Mouse (Mus musculus) lung, postnatal 4 days (tissue): Measurements from ENCODE around the gene Hcls1.

ENCODE experiments used
- DNase-seq, 2 experiments: peaks; one replicate each; pipeline ENCODE4 v3.0.0; 2021

Hcls1 gene

DNA sequence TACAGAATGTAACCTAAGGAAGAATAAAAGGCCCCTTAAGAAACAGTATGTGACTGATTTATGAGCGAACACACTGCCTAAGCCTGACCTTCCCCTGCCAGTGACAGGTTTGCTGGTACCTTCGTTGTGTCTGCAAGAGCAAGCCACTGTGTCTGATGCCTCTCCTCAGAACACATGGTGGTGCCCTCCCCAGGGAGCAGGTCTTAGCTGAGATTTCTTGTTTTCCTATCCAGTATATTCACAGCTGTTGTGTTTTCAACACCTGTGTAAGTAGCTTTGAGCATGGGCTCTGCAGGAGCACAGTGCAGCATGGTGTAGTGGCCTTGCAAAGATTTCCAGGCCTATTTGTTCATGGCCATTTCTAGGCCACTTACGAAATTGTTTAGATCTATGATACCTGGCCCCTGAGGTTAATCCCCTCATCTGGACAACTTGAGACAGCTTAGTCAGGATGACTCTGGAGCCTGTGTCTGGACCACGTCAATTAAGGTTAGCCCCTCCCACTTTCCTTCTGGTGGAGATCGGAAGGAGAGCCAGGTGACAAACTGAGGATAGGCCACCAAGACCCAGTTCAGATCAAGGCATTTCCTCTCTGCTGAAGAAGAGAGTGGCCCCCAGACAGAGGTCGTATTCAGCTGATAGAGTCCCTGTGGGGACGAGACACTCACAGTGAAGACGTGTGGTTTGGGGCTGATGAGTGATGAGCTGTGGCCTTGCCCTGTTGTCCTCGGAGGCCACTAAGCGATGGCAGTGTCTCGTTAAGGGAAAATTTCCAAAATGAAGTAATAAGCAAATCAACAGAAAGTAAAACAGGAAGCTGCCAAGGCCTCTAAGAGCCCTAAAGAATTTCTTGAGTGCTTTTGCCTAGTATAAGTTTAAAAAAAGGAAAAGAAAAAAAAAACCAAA, 4.3 kb upstream of the Hcls1 start:
- DNase-seq, result no peak

GRCm38 (mm10) chr16:36931381-36931780, 3.4 kb upstream of the Hcls1 start:
- DNase-seq, result no peak

DNA sequence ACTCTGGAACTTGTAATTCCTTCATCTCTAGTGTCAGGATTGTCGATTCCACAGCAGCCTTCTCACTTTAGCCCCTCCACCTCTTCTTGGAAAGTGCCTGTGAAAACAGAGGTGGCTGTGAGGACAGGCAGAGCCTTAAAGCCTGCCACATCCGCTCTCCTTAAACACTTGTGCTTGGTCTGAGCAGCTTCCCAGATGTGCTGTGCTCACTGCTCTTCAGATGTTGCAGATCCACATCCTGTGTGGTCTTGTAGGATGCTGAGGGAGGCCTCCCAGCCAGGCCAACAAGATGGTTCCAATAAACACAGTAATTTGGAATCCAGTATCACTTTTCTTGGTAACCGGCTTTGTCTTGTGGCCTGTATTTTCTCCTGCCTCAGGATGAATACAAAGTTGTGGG, 2.8 kb upstream of the Hcls1 start:
- no peak for DNase-seq

DNA sequence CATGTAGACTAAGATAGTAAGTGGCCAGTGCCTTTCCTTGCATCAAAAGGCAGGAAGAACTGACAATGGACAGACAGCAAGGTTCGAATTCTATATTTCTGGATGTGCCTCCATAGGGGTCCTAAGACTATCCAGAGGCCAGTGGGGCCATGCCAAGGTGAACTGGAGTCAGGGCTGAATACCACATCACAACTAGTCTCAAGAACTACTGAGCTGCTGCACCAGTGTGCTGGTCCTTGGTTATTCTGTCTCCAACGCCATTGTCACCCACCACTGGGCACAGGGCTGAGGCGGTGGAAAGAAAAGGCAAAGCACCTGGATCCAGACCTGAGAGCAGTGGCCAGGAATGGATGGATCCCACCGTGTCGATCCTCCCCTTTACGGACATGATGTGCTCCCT, 2.2 kb upstream of the Hcls1 start:
- no peak for DNase-seq

DNA sequence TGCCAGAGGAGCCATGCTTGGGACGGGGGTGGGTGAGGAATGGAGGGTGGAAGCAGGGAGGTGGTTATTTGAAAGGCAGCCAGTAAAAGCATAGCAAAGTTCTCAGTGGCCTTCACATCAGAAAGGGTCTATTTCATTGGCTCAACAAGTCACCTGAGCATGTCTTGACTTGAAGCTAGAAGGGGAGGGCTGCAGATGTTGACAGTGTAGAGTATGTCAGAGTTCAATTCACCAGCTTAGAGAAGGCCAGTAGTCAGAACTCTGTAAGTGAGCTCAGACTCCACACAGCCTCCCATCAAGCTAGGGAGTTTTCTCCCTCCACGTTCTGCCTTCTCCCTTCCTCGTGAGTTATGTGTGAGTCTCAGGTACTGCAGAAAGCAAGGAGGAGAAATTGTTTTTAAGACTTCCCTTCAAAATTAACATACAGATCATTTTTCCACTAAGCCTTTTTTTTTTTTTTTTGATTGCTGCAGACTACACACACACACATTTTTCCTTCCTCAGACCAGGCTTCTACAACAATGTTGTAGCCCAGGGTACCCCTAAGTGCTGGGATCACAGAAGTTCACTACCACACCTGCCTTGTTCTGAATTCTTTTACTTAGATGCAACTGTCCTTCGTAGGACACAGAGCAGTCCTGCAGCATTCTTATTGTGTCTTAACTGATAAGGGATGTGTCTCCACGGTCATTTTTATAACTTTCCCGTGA, 497 bp upstream of the Hcls1 start:
- peak in 1 of 2 experiments; percentile 28 for DNase-seq

GRCm38 (mm10) chr16:36935814-36936213, 1.0 kb downstream of the Hcls1 start:
- DNase-seq, result no peak

- DNase-seq, result peak in 1 of 2 experiments; percentile 36
Measured at GRCm38 (mm10) chr16:36941137-36941727, 6.4 kb downstream of the Hcls1 start.

DNA sequence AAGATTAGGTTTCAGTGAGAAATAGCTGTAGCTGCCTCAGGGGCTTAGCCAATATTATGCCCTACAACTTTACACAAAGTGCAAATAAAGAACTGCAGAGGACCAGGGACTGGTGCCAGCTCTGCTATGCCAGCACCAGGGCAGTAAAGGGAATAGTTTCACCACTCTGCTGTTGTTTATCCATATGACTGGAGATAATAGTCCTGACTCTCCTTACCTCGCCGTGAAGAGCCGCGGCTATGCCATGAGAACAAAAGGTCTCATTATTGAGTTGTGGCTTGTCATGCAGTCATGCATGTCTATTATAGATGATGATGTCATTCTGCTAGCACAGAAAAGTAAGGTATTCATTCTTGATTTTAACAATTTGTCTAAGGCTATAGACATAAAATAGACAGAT, 7.1 kb downstream of the Hcls1 start:
- DNase-seq, result no peak

GRCm38 (mm10) chr16:36943591-36943990, 8.8 kb downstream of the Hcls1 start:
- no peak for DNase-seq

DNA sequence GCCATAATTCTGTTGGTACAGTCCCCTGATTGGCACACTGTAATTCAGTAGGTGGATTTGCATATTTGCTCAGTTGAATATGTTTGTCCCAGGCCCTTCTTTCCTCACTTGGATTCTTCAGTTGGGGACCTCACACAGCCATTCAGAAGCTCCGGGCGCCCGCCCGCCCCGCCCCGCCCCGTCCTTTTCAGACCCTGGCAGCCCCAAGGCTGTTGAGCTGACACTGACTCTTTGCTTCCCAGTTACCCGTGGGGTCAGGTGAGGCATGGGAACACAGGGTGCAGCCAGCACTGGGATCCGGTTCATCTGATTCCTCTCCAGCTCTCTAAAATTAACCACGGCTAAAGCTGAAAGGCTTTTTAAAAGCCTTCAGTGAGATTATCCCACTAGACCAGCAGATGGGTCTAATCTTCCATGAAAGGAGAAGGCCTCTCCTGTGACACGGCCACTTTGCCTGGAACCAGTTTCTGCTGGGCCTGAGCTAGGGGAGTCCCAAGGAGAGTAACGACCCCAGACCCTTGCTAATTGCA, 10.2 kb downstream of the Hcls1 start:
- no peak for DNase-seq

DNA sequence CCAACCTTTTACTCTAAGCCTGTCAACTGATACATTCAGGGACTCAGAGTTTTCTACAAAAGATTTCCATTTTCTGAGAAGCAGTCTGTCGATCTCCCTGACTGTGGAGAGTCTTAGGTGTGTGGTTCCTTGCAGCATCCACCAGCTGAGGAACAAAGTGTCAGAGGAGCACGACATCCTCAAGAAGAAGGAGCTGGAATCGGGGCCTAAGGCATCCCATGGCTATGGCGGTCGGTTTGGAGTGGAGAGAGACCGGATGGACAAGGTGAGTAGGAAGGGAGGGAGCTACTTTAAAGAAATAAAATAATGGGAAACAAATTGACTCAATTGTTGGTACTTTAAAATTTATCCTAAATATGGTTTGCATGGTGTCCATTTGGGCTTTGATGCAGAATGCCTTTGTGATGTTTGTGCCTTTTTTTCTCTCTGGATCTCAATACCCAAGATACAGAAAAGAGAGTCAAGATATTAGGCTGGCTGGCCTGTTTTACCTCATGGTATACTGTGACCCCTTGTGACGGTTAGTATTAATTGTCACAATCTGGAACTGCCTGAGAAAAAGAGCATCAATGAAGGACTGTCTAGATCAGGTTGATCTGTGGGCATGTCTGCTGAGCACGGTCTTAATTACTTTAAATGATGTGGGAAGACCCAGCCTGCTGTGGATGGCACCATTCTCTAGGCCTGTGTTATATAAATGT, 11.8 kb downstream of the Hcls1 start:
- DNase-seq, result no peak

GRCm38 (mm10) chr16:36947646-36948197, 12.9 kb downstream of the Hcls1 start:
- DNase-seq, result no peak

GRCm38 (mm10) chr16:36949614-36950336, 15.0 kb downstream of the Hcls1 start:
- no peak for DNase-seq

DNA sequence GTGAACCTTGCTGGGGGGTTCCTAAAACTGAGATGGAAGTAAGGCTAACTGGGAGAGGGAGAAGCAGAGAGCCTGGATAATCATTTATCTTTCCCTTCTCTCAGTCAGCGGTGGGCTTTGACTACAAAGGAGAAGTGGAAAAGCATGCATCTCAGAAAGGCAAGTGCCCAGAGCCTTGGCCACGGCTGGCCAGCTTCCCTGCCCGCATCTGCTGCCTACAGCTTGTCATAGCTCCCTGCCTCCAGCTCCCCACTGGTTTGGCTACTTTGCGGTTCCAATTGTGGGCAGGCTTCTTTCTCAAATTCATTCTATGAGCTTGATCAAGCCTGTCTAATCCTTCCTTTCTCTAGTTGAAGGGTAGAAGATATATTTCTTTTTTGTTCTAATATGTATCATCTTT, 16.2 kb downstream of the Hcls1 start:
- no peak for DNase-seq

DNA sequence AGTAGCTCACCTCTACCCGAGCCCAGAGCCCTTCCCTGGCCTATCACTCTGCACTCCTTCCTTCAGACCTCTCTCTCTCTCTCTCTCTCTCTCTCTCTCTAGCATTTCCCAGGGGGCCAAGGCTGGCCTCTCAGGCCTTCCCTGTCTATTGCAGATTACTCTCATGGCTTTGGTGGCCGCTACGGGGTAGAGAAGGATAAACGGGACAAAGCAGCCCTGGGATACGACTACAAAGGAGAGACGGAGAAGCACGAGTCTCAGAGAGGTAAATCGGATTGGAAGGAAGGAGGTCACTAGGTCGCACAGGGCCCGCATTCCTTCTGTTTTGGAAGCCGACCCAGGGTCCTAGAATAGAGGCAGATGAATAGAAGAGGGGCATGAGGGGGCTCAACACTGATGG, 20.3 kb downstream of the Hcls1 start:
- DNase-seq, result no peak

DNA sequence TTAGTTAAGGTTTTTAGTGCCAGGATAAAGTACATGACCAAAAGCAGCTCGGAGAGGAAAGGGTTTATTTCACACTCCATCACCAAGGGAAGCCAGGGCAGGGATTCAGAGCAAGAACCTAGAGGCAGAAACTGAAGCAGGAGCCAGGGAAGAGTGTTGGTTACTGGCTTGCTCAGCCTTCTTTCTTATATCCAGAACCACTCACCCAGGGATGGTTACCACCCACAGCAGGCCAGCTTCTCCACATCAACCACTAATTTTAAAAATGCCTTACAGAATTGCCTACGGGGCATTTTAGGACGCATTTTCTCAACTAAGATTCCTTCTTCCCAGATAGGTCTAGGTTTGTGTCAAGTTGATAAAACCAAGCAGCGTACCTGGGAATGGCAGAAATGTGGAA, 28.6 kb downstream of the Hcls1 start:
- no peak for DNase-seq

DNA sequence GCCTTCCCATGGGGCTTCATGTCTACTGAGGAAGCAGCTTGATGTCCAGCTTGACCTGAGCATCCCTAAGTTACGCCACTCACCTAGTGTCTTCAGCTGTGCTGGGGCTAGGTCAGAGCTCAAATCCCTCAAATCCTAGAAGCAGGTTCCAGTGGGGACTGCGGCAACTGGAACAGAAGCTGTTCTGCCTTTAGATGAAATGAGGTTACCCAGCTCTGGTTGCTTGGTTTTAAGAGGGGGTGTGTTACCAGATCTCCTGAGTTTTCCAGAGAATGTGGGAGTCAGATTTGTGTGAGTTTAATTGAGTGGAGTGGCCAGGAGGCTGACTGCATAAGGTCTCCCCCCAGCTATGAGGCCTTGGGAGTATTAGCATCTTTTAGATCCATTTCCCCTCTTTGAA, 44.3 kb downstream of the Hcls1 start:
- no peak for DNase-seq

- no peak for DNase-seq
Measured at GRCm38 (mm10) chr16:36983796-36984195, 49.0 kb downstream of the Hcls1 start.

- peak in 1 of 2 experiments; percentile 14 for DNase-seq
Measured at GRCm38 (mm10) chr16:36985636-36986042, 50.9 kb downstream of the Hcls1 start.

DNA sequence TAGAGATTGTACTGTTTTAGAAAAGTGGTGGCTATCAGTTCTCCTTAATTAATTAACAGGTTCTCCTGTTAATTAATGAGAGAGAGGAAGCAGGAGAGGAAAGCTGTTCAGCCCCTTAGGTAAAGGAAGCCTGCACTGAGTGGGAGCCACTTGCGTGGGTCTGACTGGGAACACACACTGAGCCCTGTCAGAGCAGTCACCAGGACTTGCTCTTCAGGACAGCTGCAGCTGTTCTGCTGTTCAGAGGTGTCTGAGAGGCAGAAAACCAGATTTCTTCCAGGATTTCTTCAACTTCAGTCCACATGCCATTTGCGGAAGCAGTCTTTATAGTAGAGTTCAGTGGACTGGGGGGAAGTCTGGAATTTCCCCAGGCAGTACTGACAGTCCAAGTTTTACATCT, 52.6 kb downstream of the Hcls1 start:
- no peak for DNase-seq

DNA sequence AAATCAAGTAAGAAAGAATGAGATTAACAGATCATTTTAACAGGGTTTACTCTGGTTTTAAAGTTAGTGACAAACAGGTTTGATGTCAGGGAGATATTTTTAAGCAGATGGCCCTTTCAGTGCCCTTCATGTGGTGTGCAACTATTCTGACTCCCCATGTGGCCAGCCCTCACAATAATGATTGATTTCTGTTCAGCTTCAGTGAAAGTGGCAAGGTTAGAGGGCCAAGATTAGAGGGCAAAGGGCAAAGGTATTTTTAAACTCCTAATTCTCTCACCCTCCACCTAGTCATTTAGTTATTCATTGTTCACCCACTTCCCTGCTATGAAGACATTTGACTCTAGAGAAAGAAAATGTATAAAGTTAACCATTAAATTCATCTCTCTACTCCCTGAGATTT, 53.3 kb downstream of the Hcls1 start:
- DNase-seq, result no peak

GRCm38 (mm10) chr16:36989493-36989892, 54.7 kb downstream of the Hcls1 start:
- no peak for DNase-seq
